Comparison of ENCODE assay signal across 23 mouse cellular contexts in the genomic region with DNA sequence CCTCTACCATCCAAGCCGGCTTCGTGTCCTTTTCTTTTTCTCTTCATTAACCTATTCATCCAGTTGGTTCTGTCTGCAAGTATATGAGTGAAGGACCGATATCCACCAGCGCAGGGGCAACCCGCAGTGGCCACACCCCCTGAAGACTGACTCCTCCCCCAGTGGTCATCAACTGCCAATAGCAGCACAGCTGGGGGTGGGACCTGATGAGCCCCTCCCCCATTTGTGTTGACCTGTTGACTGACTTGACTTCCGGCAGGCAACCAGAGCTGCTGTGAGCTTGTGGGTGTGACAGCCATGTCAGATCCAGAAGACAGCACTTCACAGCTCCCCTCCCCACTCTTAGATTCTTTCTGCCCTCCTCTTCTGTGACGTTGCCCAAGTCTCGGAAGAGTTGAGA. TPM values are rescaled to one million over a fixed set of nuclear protein-coding genes. Genes with fewer than 3 reads are reported as not detected.
DNase-seq lines count a peak whose midpoint lies in the region; ATAC-seq and TF ChIP-seq lines count a peak whose summit lies in the region.
"Had no signal": no experiment of that assay in that cellular context is flagged by ENCODE, and none has a peak within 500 bp of the region (broad histone marks: within the 10 kb centered on the region; RNA-seq: fewer than 3 reads in every experiment).

No protein-coding gene starts in this region.

- no peaks in the 10 kb centered on the region for H3K27me3 ChIP-seq in testis, adult 2 months (ENCODE audit: control insufficient read depth, insufficient read depth, low read length)
- H3K27me3 ChIP-seq in heart, embryonic 12.5 days (replicated peaks): 0 out of 2 replicates have a peak, but pooled peaks cover 6% of the 10 kb centered on the region
- no peaks in the 10 kb centered on the region for H3K27me3 ChIP-seq in kidney, adult 2 months (replicated peaks; ENCODE audit: control insufficient read depth, insufficient read depth, low read length)
- H3K27me3 ChIP-seq: forebrain, embryonic 13.5 days had no signal

- peak overlapping the region; percentile 78 for H3K4me3 ChIP-seq in testis, adult 2 months (ENCODE audit: control insufficient read depth, low read depth, low read length)
- no peak overlapping the region for H3K4me3 ChIP-seq in heart, embryonic 12.5 days
- H3K4me3 ChIP-seq in kidney, adult 2 months (ENCODE audit: insufficient read depth, low read depth, low read length): no peak overlapping the region
- H3K4me3 ChIP-seq: forebrain, embryonic 10.5 days; forebrain, embryonic 13.5 days; heart, adult 2 months; heart, embryonic 10.5 days had no signal

- H3K27ac ChIP-seq in testis, adult 2 months (ENCODE audit: control insufficient read depth, insufficient read depth, low read depth, low read length): no peak overlapping the region
- no peak overlapping the region for H3K27ac ChIP-seq in heart, embryonic 12.5 days (ENCODE audit: poor library complexity, severe bottlenecking)
- H3K27ac ChIP-seq in kidney, adult 2 months (ENCODE audit: insufficient read depth, low read depth, low read length): no peak overlapping the region
- H3K27ac ChIP-seq: forebrain, embryonic 10.5 days; forebrain, embryonic 13.5 days; heart, adult 2 months; heart, embryonic 10.5 days; hindbrain, embryonic 14.5 days; hindbrain, postnatal 0 days had no signal

- DNase-seq in lung, postnatal 10 days: peak; percentile 11
- DNase-seq in lung, adult 18-20 months: no peak
- peak; percentile 91 for DNase-seq in R1 (ENCODE audit: low read depth, low spot score)
- DNase-seq in kidney, adult 2 months: no peak
- DNase-seq: adrenal gland, postnatal 10 days; adrenal gland, postnatal 36 days; cerebellum, adult 18-20 months; cerebellum, adult 9-10 months; cerebellum, postnatal 14 days; gastrocnemius, postnatal 10 days; gastrocnemius, postnatal 36 days; heart, adult 2 months had no signal

- TF ChIP-seq CTCF in testis, adult 2 months (IDR thresholded peaks at IDR 0.05; ENCODE audit: control insufficient read depth, insufficient read depth, insufficient replicate concordance, low read depth, low read length): no peak
- no peak for TF ChIP-seq CTCF in kidney, adult 2 months (conservative IDR thresholded peaks at IDR 0.05; ENCODE audit: insufficient read depth, insufficient read length, low read depth, low read length)

- WGBS in heart, embryonic 12.5 days: 67% methylated on average over 8 of the region's 8 CpGs
- 89% methylated on average over 8 of the region's 8 CpGs for WGBS in kidney, adult 2 months

- H3K9me3 ChIP-seq in heart, embryonic 12.5 days (replicated peaks): no peaks in the 10 kb centered on the region
- H3K9me3 ChIP-seq: forebrain, embryonic 10.5 days; forebrain, embryonic 13.5 days; heart, embryonic 10.5 days had no signal

- H3K4me2 ChIP-seq in heart, embryonic 12.5 days: no peak overlapping the region
- H3K4me2 ChIP-seq: forebrain, embryonic 13.5 days; hindbrain, embryonic 14.5 days had no signal

- peaks cover 9% of the 10 kb centered on the region for H3K4me1 ChIP-seq in testis, adult 2 months (ENCODE audit: control insufficient read depth, insufficient read depth, low read length)
- H3K4me1 ChIP-seq in heart, embryonic 12.5 days (replicated peaks): no peaks in the 10 kb centered on the region
- no peaks in the 10 kb centered on the region for H3K4me1 ChIP-seq in kidney, adult 2 months (ENCODE audit: control insufficient read depth, insufficient read depth, low read length)
- H3K4me1 ChIP-seq: heart, embryonic 10.5 days had no signal

- no peak for ATAC-seq in CD4-positive, CD25-positive, alpha-beta regulatory T cell, adult 4 months
- no peak for ATAC-seq in heart, embryonic 12.5 days (ENCODE audit: insufficient number of reproducible peaks, low FRiP score)
- ATAC-seq: activated CD4-positive, CD25-positive, alpha-beta regulatory T cell, adult 4 months; forebrain, embryonic 13.5 days; forebrain, embryonic 16.5 days; hindbrain, postnatal 0 days; inflammation-experienced regulatory T-cells, adult 6 months had no signal

- H3K9ac ChIP-seq in heart, embryonic 12.5 days: no peak overlapping the region
- H3K9ac ChIP-seq: forebrain, embryonic 13.5 days; hindbrain, embryonic 14.5 days had no signal

- no peaks in the 10 kb centered on the region for H3K36me3 ChIP-seq in testis, adult 2 months (ENCODE audit: control insufficient read depth, insufficient read depth, low read length)
- no peaks in the 10 kb centered on the region for H3K36me3 ChIP-seq in heart, embryonic 12.5 days
- H3K36me3 ChIP-seq in kidney, adult 2 months (ENCODE audit: control insufficient read depth, insufficient read depth, low read length): no peaks in the 10 kb centered on the region
- H3K36me3 ChIP-seq: forebrain, embryonic 10.5 days; heart, embryonic 10.5 days had no signal

- TF ChIP-seq POLR2A in testis, adult 2 months (IDR thresholded peaks at IDR 0.05; ENCODE audit: control insufficient read depth, low read depth, low read length): peak; percentile 35; the same call in 1 of the 2 replicates
- no peak for TF ChIP-seq POLR2A in kidney, adult 2 months (IDR thresholded peaks at IDR 0.05; ENCODE audit: low read depth, low read length)

RNA-seq across cellular contexts. Expression of gene Adgrd1, which starts 19.7 kb away (rescaled TPM):
- 1.3 and 1.6 TPM in 2 replicates for polyA plus RNA-seq in testis, adult 2 months (2012; rRNA removed)
- 1 to 10 TPM; 1.0 to 1.2 TPM for polyA plus RNA-seq in CD4-positive, CD25-positive, alpha-beta regulatory T cell, adult 4 months (2017; shearing (Covaris generic))
- polyA plus RNA-seq in heart, embryonic 12.5 days (2016; fragmentation: Nextera tagmentation; extraction: Ambion mirVana): 0.31 and 0.54 TPM in 2 replicates
- polyA plus RNA-seq in kidney, adult 2 months (2012; rRNA removed): 1.1 and 1.5 TPM in 2 replicates

Comparison
In these comparisons a context has a peak if more than half of its experiments do, and no peak if none do; other contexts are left out.
1. DNase-seq: peak in lung, postnatal 10 days (single experiment) and R1 (single experiment); none in lung, adult 18-20 months (0 of 2) and kidney, adult 2 months (single experiment).